Mouse (Mus musculus): ENCODE data around the gene Ubxn7. TPM values are rescaled to one million over a fixed set of nuclear protein-coding genes. Genes with fewer than 3 reads are reported as not detected.
A peak's percentile ranks its signal among the peaks of the same experiment; 100 is the strongest.

Ubxn7 gene
- polyA plus RNA-seq, 1 experiment from 2014 or later, result 23.4 TPM

DNA sequence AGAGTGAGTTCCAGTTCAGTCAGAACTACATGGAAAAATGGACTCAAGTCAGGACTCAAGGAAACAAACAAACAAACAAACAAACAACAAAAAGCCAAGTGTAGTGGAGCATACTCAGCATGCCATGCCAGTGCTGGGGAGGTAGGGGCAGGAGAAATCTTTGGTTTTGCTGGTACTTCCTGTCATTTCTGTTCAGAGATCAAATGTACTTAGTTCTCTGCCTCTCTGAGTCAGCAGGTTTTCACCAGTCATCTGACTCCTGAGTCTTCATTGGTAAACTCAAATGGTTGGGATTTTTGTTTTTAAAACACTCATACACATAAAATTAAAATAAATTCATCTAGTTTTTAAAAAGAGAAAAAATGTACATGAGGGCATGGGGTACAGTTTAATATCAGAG is 13.5 kb downstream of the Ubxn7 start:
- Histone ChIP-seq H3K27ac (ENCODE audit: low read depth, low read length) (no peak overlapping the region), H3K9ac (ENCODE audit: low read length) (no peak overlapping the region), H3K4me1 (ENCODE audit: control insufficient read depth, insufficient read depth, low read length) (no peaks in the 10 kb centered on the region), H3K4me3 (ENCODE audit: low read depth, low read length) (no peak overlapping the region), H3K4me2 (ENCODE audit: low read length) (no peak overlapping the region), H3K36me3 (ENCODE audit: control insufficient read depth, insufficient read depth, low read length) (0 out of 2 replicates have a peak, but pooled peaks cover 2% of the 10 kb centered on the region), H3K27me3 (replicated peaks; ENCODE audit: control insufficient read depth, insufficient read depth, low read length) (no peaks in the 10 kb centered on the region), H3K9me3 (replicated peaks; ENCODE audit: control insufficient read depth, low read length) (no peaks in the 10 kb centered on the region)
- DNase-seq (ENCODE audit: low spot score) (no peak), ATAC-seq (no peak)

DNA sequence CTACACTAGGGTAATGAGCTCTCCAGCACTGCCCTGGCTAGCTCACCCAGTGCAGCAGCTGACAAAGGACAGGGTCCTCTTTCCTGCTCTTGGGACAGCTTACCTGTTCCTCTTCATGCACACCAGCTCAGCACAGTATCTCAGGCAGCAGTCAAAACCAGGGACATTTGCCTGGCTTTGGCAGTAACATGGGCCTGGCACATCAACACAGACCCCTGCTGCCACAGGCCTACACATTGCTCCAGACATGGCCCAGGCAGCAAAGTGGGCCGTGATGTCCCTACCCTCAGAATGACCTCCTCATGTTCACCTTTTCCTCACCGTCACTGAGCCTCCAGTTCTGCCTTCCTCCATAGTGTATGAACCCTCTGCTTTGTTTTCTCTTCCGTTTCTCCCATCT is 18.7 kb downstream of the Ubxn7 start:
- Histone ChIP-seq H3K4me3 (ENCODE audit: low read depth, low read length) (no peak overlapping the region), H3K4me2 (ENCODE audit: low read length) (no peak overlapping the region), H3K9me3 (replicated peaks; ENCODE audit: control insufficient read depth, low read length) (no peaks in the 10 kb centered on the region), H3K9ac (ENCODE audit: low read length) (no peak overlapping the region), H3K36me3 (ENCODE audit: control insufficient read depth, insufficient read depth, low read length) (peaks cover 29% of the 10 kb centered on the region), H3K27me3 (replicated peaks; ENCODE audit: control insufficient read depth, insufficient read depth, low read length) (no peaks in the 10 kb centered on the region), H3K4me1 (ENCODE audit: control insufficient read depth, insufficient read depth, low read length) (no peaks in the 10 kb centered on the region), H3K27ac (ENCODE audit: low read depth, low read length) (no peak overlapping the region)
- WGBS, result 87% methylated on average over 3 of the region's 3 CpGs
- ATAC-seq (no peak), DNase-seq (ENCODE audit: low spot score) (no peak)

DNA sequence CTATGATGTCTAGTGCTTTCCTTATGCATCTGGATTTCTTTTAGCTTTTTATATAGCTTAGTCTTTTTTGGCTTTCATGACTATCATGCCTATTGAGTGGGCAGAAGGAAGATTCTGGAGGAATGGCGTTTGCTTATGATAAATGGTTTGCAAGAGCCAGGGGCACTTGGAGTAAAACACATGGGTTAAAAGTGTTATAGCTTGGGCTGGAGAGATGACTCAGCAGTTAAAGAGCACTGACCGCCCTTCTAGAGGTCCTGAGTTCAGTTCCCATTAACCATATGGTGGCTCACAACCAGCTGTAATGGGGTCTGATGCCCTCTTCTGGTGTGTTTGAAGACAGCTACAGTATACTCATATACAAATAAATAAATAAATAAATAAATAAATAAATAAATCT is 31.5 kb downstream of the Ubxn7 start:
- Histone ChIP-seq H3K27me3 (replicated peaks; ENCODE audit: control insufficient read depth, insufficient read depth, low read length) (no peaks in the 10 kb centered on the region), H3K4me1 (ENCODE audit: control insufficient read depth, insufficient read depth, low read length) (no peaks in the 10 kb centered on the region), H3K27ac (ENCODE audit: low read depth, low read length) (no peak overlapping the region), H3K36me3 (ENCODE audit: control insufficient read depth, insufficient read depth, low read length) (peaks cover 20% of the 10 kb centered on the region), H3K4me3 (ENCODE audit: low read depth, low read length) (no peak overlapping the region), H3K9ac (ENCODE audit: low read length) (no peak overlapping the region), H3K9me3 (replicated peaks; ENCODE audit: control insufficient read depth, low read length) (no peaks in the 10 kb centered on the region), H3K4me2 (ENCODE audit: low read length) (no peak overlapping the region)
- ATAC-seq, result no peak
- 92% methylated on average over 2 of the region's 2 CpGs for WGBS
- DNase-seq (ENCODE audit: low spot score), result no peak

DNA sequence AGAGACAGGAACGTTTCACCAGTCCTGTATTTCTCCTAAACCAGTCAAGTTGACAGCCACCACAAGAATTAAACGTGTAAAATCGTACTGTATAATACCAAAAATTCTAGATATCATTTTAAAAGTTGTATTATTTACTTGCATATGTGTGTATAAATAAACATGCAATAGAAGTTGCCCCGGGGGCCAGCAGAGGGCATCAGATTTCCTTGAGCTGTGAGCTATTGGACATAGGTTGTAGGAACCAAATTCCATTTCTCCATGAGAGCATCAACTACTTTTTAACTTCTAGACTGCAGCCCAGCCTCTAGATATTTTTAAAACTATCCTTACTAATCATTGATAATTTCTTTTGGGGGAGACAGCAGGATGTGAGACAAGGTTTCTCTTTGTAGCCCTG is 39.3 kb downstream of the Ubxn7 start:
- no peaks in the 10 kb centered on the region for H3K4me1 ChIP-seq (ENCODE audit: control insufficient read depth, insufficient read depth, low read length)
- H3K27me3 ChIP-seq (replicated peaks; ENCODE audit: control insufficient read depth, insufficient read depth, low read length), result no peaks in the 10 kb centered on the region
- WGBS, result 88% methylated on average over 4 of the region's 4 CpGs
- DNase-seq (ENCODE audit: low spot score) (peak; percentile 33), ATAC-seq (no peak)
- H3K27ac ChIP-seq (ENCODE audit: low read depth, low read length), result no peak overlapping the region
- H3K4me2 ChIP-seq (ENCODE audit: low read length), result no peak overlapping the region
- H3K9ac ChIP-seq (ENCODE audit: low read length), result no peak overlapping the region
- H3K4me3 ChIP-seq (ENCODE audit: low read depth, low read length), result no peak overlapping the region
- H3K9me3 ChIP-seq (replicated peaks; ENCODE audit: control insufficient read depth, low read length), result no peaks in the 10 kb centered on the region
- peaks cover 51% of the 10 kb centered on the region for H3K36me3 ChIP-seq (ENCODE audit: control insufficient read depth, insufficient read depth, low read length)

DNA sequence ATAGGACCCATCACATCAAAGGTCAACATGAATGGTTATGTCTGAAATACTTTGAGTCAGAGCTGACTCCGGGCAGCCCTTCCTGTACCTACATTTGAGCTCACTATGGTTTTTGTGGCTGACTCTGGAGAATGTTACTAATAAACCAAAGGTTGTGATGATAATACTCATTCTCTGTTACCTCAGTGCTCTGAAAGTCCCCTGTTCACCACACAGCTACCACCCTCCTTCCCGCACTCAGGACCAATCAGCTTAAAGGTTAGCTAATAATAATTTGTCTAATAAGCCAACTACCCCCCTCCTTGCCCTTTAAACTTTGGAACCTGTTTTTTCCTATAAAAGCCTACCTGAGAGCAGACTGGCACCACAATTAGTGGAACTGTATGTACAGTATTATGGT is 47.5 kb downstream of the Ubxn7 start:
- 95% methylated on average over 2 of the region's 2 CpGs for WGBS

DNA sequence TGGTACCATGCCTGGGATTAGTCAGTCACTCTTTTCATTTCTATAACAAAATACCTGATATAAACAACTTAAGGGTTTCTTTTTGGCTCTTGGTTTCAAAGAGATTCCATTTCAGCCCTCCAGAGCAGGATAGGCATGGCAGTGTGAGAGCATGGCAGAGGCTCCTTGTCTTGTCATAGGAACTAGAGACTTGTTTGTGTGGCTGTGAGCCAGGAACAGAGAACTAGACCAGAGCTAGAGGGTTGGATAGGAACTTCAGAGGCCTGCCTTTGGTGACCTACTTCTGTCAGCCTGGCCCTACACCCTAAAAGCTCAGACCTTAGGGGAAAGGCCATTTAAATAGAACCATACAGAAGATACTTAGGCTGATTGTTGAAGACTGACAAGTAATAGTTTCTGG is 50.8 kb downstream of the Ubxn7 start:
- no peak for DNase-seq (ENCODE audit: low spot score)
- no peak overlapping the region for H3K4me2 ChIP-seq (ENCODE audit: low read length)
- no peaks in the 10 kb centered on the region for H3K27me3 ChIP-seq (replicated peaks; ENCODE audit: control insufficient read depth, insufficient read depth, low read length)
- peaks cover 84% of the 10 kb centered on the region for H3K36me3 ChIP-seq (ENCODE audit: control insufficient read depth, insufficient read depth, low read length)
- no peaks in the 10 kb centered on the region for H3K9me3 ChIP-seq (replicated peaks; ENCODE audit: control insufficient read depth, low read length)
- ATAC-seq, result no peak
- H3K9ac ChIP-seq (ENCODE audit: low read length), result no peak overlapping the region
- no peaks in the 10 kb centered on the region for H3K4me1 ChIP-seq (ENCODE audit: control insufficient read depth, insufficient read depth, low read length)
- no peak overlapping the region for H3K4me3 ChIP-seq (ENCODE audit: low read depth, low read length)
- no peak overlapping the region for H3K27ac ChIP-seq (ENCODE audit: low read depth, low read length)

More for the DNA sequence above, 47.5 kb downstream of the Ubxn7 start:
- H3K9ac ChIP-seq (ENCODE audit: low read length), result no peak overlapping the region
- H3K4me2 ChIP-seq (ENCODE audit: low read length), result no peak overlapping the region
- no peak overlapping the region for H3K4me3 ChIP-seq (ENCODE audit: low read depth, low read length)
- ATAC-seq, result no peak
- no peaks in the 10 kb centered on the region for H3K27me3 ChIP-seq (replicated peaks; ENCODE audit: control insufficient read depth, insufficient read depth, low read length)
- H3K4me1 ChIP-seq (ENCODE audit: control insufficient read depth, insufficient read depth, low read length), result no peaks in the 10 kb centered on the region
- H3K9me3 ChIP-seq (replicated peaks; ENCODE audit: control insufficient read depth, low read length), result no peaks in the 10 kb centered on the region
- H3K27ac ChIP-seq (ENCODE audit: low read depth, low read length), result no peak overlapping the region
- no peak for DNase-seq (ENCODE audit: low spot score)
- H3K36me3 ChIP-seq (ENCODE audit: control insufficient read depth, insufficient read depth, low read length), result peaks cover 86% of the 10 kb centered on the region

DNA sequence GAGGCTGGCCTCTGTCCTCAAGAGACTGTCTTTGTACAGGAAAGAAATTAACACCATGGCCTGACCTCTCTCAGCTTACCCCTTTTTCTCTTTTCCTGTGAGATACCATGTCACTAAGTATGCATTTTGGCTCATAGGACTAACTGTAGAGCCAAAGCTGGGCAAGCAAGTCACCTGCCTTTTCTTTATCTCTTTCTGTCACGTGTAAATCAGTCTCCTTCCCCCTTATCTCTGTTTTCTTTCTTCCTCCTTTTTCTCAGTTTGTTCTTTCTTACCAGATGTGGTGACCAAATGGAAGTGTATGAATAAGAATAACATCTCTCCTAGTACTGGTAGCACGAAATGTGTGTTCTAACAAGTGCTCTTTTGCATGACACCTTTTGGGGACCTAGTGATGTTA is 52.8 kb downstream of the Ubxn7 start:
- no peak for ATAC-seq
- no peaks in the 10 kb centered on the region for H3K4me1 ChIP-seq (ENCODE audit: control insufficient read depth, insufficient read depth, low read length)

DNA sequence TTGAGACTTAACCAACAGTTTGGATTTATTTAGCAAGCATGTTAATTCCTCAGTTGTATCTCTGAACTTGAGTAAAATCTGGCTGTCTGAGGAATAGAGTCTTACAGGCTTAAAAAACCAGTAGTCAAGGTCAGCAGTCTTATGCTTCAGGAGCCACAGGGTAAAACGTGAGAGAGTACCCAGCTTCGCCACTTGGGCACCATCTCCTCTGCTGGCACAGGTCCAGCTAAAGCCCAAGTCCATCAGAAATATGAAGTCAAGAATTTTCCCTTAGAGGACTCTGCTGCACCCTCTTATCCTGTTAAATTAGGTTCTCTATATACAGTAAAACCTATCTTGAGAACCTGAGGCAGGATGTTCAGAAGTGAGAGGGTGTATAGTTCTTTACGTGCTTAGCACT is 54.8 kb downstream of the Ubxn7 start:
- no peak for ATAC-seq
- H3K27me3 ChIP-seq (replicated peaks; ENCODE audit: control insufficient read depth, insufficient read depth, low read length), result no peaks in the 10 kb centered on the region
- peaks cover 73% of the 10 kb centered on the region for H3K36me3 ChIP-seq (ENCODE audit: control insufficient read depth, insufficient read depth, low read length)
- no peak overlapping the region for H3K27ac ChIP-seq (ENCODE audit: low read depth, low read length)
- H3K4me1 ChIP-seq (ENCODE audit: control insufficient read depth, insufficient read depth, low read length), result no peaks in the 10 kb centered on the region
- no peak for DNase-seq (ENCODE audit: low spot score)
- 84% methylated on average over 3 of the region's 3 CpGs for WGBS
- no peaks in the 10 kb centered on the region for H3K9me3 ChIP-seq (replicated peaks; ENCODE audit: control insufficient read depth, low read length)
- no peak overlapping the region for H3K9ac ChIP-seq (ENCODE audit: low read length)
- no peak overlapping the region for H3K4me3 ChIP-seq (ENCODE audit: low read depth, low read length)
- H3K4me2 ChIP-seq (ENCODE audit: low read length), result no peak overlapping the region

More for the DNA sequence above, 52.8 kb downstream of the Ubxn7 start:
- Histone ChIP-seq H3K27ac (ENCODE audit: low read depth, low read length) (no peak overlapping the region), H3K9me3 (replicated peaks; ENCODE audit: control insufficient read depth, low read length) (no peaks in the 10 kb centered on the region), H3K4me2 (ENCODE audit: low read length) (no peak overlapping the region), H3K9ac (ENCODE audit: low read length) (no peak overlapping the region), H3K27me3 (replicated peaks; ENCODE audit: control insufficient read depth, insufficient read depth, low read length) (no peaks in the 10 kb centered on the region), H3K36me3 (ENCODE audit: control insufficient read depth, insufficient read depth, low read length) (peaks cover 77% of the 10 kb centered on the region), H3K4me3 (ENCODE audit: low read depth, low read length) (no peak overlapping the region)
- WGBS, result 90% methylated on average over 2 of the region's 2 CpGs
- no peak for DNase-seq (ENCODE audit: low spot score)

DNA sequence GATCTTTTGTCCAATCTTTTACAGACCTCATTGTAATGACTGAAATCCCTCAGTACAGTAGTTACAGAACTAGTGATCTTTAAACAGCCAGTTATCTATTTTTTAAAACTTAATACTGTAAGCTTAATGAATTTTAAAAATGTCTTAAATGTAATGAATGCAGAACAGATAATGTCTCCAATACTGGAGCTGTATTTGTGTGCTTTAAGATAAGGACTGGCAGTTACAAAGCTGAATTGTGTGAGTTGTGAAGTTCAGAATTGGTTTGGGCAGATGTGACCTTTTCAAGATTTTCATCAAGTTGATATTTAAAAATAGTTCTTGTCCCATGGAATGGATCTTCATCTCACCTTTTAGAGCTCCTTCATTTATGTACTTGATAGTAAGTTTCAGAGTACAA is 57.0 kb downstream of the Ubxn7 start:
- Histone ChIP-seq H3K9me3 (replicated peaks; ENCODE audit: control insufficient read depth, low read length) (no peaks in the 10 kb centered on the region), H3K4me2 (ENCODE audit: low read length) (no peak overlapping the region), H3K27ac (ENCODE audit: low read depth, low read length) (no peak overlapping the region), H3K4me3 (ENCODE audit: low read depth, low read length) (no peak overlapping the region), H3K9ac (ENCODE audit: low read length) (no peak overlapping the region), H3K36me3 (ENCODE audit: control insufficient read depth, insufficient read depth, low read length) (peaks cover 56% of the 10 kb centered on the region), H3K4me1 (ENCODE audit: control insufficient read depth, insufficient read depth, low read length) (no peaks in the 10 kb centered on the region), H3K27me3 (replicated peaks; ENCODE audit: control insufficient read depth, insufficient read depth, low read length) (no peaks in the 10 kb centered on the region)
- DNase-seq (ENCODE audit: low spot score) (no peak), ATAC-seq (no peak)

DNA sequence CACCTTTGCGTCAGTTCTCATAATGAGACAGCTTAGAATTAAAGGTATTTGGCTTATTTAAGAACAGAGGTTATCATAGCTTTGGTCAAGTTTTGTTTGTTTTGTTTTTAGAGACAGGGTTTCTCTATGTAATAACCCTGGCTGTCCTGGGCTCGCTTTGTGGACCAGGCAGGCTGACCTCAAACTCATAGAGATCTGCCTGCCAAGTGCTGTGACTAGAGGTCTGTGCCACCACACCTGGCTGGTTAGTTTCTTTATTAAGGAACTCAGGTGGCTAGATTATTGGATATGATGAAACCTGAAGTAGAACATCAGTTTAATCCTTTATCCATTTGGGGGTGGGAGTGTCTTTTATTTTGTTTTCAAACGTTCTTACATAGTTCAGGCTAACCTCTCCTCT is 57.8 kb downstream of the Ubxn7 start:
- H3K9ac ChIP-seq (ENCODE audit: low read length), result no peak overlapping the region
- ATAC-seq (no peak), DNase-seq (ENCODE audit: low spot score) (no peak)
- peaks cover 52% of the 10 kb centered on the region for H3K36me3 ChIP-seq (ENCODE audit: control insufficient read depth, insufficient read depth, low read length)
- H3K27ac ChIP-seq (ENCODE audit: low read depth, low read length), result no peak overlapping the region
- H3K27me3 ChIP-seq (replicated peaks; ENCODE audit: control insufficient read depth, insufficient read depth, low read length), result no peaks in the 10 kb centered on the region
- no peak overlapping the region for H3K4me3 ChIP-seq (ENCODE audit: low read depth, low read length)
- 94% methylated on average over 3 of the region's 3 CpGs for WGBS
- no peak overlapping the region for H3K4me2 ChIP-seq (ENCODE audit: low read length)
- H3K9me3 ChIP-seq (replicated peaks; ENCODE audit: control insufficient read depth, low read length), result no peaks in the 10 kb centered on the region
- H3K4me1 ChIP-seq (ENCODE audit: control insufficient read depth, insufficient read depth, low read length), result no peaks in the 10 kb centered on the region
